Mouse (Mus musculus) small intestine, adult 2 months (tissue): ENCODE data around the gene Dnajb3.

Source experiments
- CTCF ChIP-seq: fragments of 200-500 bp; IDR thresholded peaks from 2 replicates; pipeline ENCODE4 v1.5.1; 2012; ENCODE audit warnings: low read depth, mild to moderate bottlenecking, control low read depth, inconsistent platforms, low read length, moderate library complexity, mixed read lengths; ENCODE audit not compliant: insufficient replicate concordance, insufficient read length; ENCODE audit errors: extremely low read depth
- POLR2A ChIP-seq: fragments of 200-500 bp; IDR thresholded peaks from 2 replicates; pipeline ENCODE4 v1.6.1; 2012; ENCODE audit warnings: low read depth, mild to moderate bottlenecking, control low read depth, inconsistent platforms, low read length, moderate library complexity

DNA sequence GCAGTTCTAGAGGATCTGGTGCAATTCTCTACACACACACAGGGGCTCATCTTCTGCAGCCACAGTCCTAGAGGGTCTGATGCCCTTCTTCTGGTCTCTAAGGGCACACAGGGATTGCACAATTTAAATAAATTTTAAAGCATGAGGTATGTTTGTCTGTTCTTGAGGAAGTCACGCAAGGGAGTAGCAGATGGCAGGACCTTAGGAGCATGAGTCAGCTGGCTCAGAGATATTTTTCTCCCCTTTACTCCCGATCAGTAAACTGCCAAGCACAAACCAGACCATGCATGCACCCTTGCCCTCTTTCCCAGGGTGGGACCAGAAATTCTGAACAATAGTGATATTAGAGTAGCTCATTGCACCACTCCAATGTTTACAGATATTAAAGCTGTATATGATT lies 47.2 kb downstream of the Dnajb3 start:
- TF ChIP-seq POLR2A, result no peak
- TF ChIP-seq CTCF, result no peak
